Mouse (Mus musculus): ENCODE measurements at regions not wholly inside any gene's neighbourhood (a gene's known extent, or its start where the extent isn't known, plus 50 kb on each side); places are given as distances from the start of the nearest gene placed in this dataset.

DNA sequence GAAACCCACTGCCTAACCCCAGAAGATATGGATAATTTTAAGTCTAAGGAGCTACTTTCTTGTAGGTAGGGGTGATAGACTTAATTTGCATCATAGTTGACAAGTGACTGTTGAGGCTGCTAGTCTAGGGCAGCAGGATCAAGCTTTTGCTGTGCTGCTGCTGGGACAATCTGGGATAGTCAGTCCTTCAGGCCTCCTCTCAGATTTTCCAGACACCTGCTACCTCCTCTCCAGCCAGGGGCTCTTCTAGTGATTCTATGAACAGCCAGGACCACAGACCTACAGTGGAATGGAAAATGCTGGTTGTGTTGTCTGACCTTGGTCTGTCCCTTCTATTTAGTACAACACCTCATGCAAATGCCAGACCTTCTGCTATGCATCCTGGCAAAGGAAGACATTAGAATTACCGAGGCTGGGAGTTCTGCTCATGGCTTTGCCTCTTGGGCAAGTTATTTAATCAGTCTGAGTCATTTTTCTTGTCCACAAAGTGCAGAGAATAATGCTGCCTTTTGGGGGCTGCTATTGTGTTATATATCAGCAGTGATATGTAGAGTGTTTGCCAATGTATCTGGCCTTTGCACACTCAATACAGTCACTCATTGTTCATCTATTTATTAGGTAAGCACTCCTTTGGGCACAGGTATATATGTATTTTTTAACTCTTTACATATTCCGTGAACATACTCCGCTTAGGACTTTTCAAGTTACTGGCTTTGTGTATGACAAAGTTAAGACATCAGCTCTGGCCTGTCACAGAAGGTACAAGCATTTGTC lies 64.4 kb upstream of the Atp1b1 start:
- Histone ChIP-seq H3K79me2 (ENCODE audit: control insufficient read depth, insufficient read depth, low read length, poor library complexity) (no peaks in the 10 kb centered on the region), H3K27ac (ENCODE audit: control insufficient read depth, low read depth, low read length) (no peak overlapping the region), H3K9ac (ENCODE audit: control insufficient read depth, low read depth, low read length, poor library complexity, severe bottlenecking) (no peak overlapping the region), H3K36me3 (ENCODE audit: control insufficient read depth in 1 of 2, insufficient read depth in 2 of 2, low read length in 2 of 2) (no peaks in the 10 kb centered on the region), H3K4me3 (ENCODE audit: control insufficient read depth in 1 of 2, insufficient read depth in 1 of 2, low read depth in 2 of 2, low read length in 2 of 2) (no peak overlapping the region), H3K9me3 (replicated peaks; ENCODE audit: insufficient read depth, low read length) (no peaks in the 10 kb centered on the region), H3K4me1 (ENCODE audit: control insufficient read depth in 1 of 2, insufficient read depth in 2 of 2, low read length in 2 of 2) (no peaks in the 10 kb centered on the region), H3K27me3 (ENCODE audit: control insufficient read depth in 1 of 2, insufficient read depth in 2 of 2, low read length in 2 of 2) (no peaks in the 10 kb centered on the region)
- TF ChIP-seq BHLHE40 (IDR thresholded peaks at IDR 0.05; ENCODE audit: borderline replicate concordance, low read depth, low read length) (no peak), JUND (IDR thresholded peaks at IDR 0.05; ENCODE audit: low read depth, low read length) (no peak), ETS1 (IDR thresholded peaks at IDR 0.05; ENCODE audit: low read depth, low read length) (no peak), ZMIZ1 (IDR thresholded peaks at IDR 0.05; ENCODE audit: low read depth, low read length) (no peak), ELF1 (IDR thresholded peaks at IDR 0.05; ENCODE audit: low read depth, low read length) (no peak), SMC3 (IDR thresholded peaks at IDR 0.05; ENCODE audit: low read depth, low read length) (no peak)
- DNase-seq (ENCODE audit: low read depth, low spot score): no peak

GRCm38 (mm10) chr1:164521371-164522130 lies 63.4 kb upstream of the Atp1b1 start:
- Histone ChIP-seq H3K27ac (ENCODE audit: control insufficient read depth, low read depth, low read length) (no peak overlapping the region), H3K79me2 (ENCODE audit: control insufficient read depth, insufficient read depth, low read length, poor library complexity) (no peaks in the 10 kb centered on the region), H3K27me3 (ENCODE audit: control insufficient read depth in 1 of 2, insufficient read depth in 2 of 2, low read length in 2 of 2) (no peaks in the 10 kb centered on the region), H3K36me3 (ENCODE audit: control insufficient read depth in 1 of 2, insufficient read depth in 2 of 2, low read length in 2 of 2) (no peaks in the 10 kb centered on the region), H3K4me3 (ENCODE audit: control insufficient read depth in 1 of 2, insufficient read depth in 1 of 2, low read depth in 2 of 2, low read length in 2 of 2) (no peak overlapping the region), H3K4me1 (ENCODE audit: control insufficient read depth in 1 of 2, insufficient read depth in 2 of 2, low read length in 2 of 2) (no peaks in the 10 kb centered on the region), H3K9ac (ENCODE audit: control insufficient read depth, low read depth, low read length, poor library complexity, severe bottlenecking) (no peak overlapping the region), H3K9me3 (replicated peaks; ENCODE audit: insufficient read depth, low read length) (no peaks in the 10 kb centered on the region)
- no peak for TF ChIP-seq EP300 (IDR thresholded peaks at IDR 0.05; ENCODE audit: low read depth in 1 of 2, low read length in 2 of 2)
- no peak for TF ChIP-seq POLR2A (IDR thresholded peaks at IDR 0.05; ENCODE audit: control insufficient read depth in 1 of 2, insufficient read depth in 1 of 2, low read depth in 1 of 2, low read length in 2 of 2, poor library complexity in 1 of 2)
- no peak for DNase-seq (ENCODE audit: low read depth, low spot score)

DNA sequence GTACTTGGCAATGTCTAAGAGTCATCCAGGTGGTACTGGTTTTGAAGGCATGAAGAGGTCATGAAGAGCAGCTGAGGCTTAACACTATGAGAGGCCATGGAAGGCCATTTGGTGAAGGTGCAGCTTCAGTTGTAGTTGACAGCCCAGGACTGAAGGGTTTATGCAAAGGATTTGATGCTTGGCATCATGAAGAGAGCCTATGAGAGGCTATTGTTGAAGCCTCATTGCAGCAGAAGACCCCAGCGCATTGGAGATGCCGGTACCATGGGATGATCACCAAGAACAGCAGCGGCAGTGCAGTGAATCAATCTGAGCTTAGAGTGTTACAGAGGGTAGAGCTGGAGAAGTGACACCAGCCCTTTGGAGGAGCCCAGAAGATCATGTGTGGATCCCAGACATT lies 60.7 kb upstream of the Atp1b1 start:
- H3K4me3 ChIP-seq (ENCODE audit: control insufficient read depth in 1 of 2, insufficient read depth in 1 of 2, low read depth in 2 of 2, low read length in 2 of 2): no peak overlapping the region
- no peaks in the 10 kb centered on the region for H3K27me3 ChIP-seq (ENCODE audit: control insufficient read depth in 1 of 2, insufficient read depth in 2 of 2, low read length in 2 of 2)
- H3K9me3 ChIP-seq (replicated peaks; ENCODE audit: insufficient read depth, low read length): no peaks in the 10 kb centered on the region
- no peak overlapping the region for H3K9ac ChIP-seq (ENCODE audit: control insufficient read depth, low read depth, low read length, poor library complexity, severe bottlenecking)
- no peaks in the 10 kb centered on the region for H3K36me3 ChIP-seq (ENCODE audit: control insufficient read depth in 1 of 2, insufficient read depth in 2 of 2, low read length in 2 of 2)
- no peaks in the 10 kb centered on the region for H3K4me1 ChIP-seq (ENCODE audit: control insufficient read depth in 1 of 2, insufficient read depth in 2 of 2, low read length in 2 of 2)
- no peaks in the 10 kb centered on the region for H3K79me2 ChIP-seq (ENCODE audit: control insufficient read depth, insufficient read depth, low read length, poor library complexity)
- no peak overlapping the region for H3K27ac ChIP-seq (ENCODE audit: control insufficient read depth, low read depth, low read length)
- no peak for DNase-seq (ENCODE audit: low read depth, low spot score)
- TF ChIP-seq MAX (IDR thresholded peaks at IDR 0.05; ENCODE audit: low read length): no peak
- TF ChIP-seq MAFK (IDR thresholded peaks at IDR 0.05; ENCODE audit: borderline replicate concordance, low read depth, low read length): no peak
- TF ChIP-seq ZKSCAN1 (IDR thresholded peaks at IDR 0.05; ENCODE audit: low read depth, low read length): no peak
- TF ChIP-seq UBTF (IDR thresholded peaks at IDR 0.05; ENCODE audit: borderline replicate concordance, insufficient read depth, low read depth, low read length): no peak
- no peak for TF ChIP-seq GABPA (IDR thresholded peaks at IDR 0.05; ENCODE audit: low read depth, low read length)
- TF ChIP-seq HCFC1 (IDR thresholded peaks at IDR 0.05; ENCODE audit: low read depth, low read length): no peak

Data from MEL (cell line).